Mouse (Mus musculus) E14TG2a.4 (cell line): ENCODE data around the gene Nxpe3.

Experiments
- CTCF ChIP-seq: conservative IDR thresholded peaks from 2 replicates; pipeline ENCODE4 v1.5.1; 2014; ENCODE audit warnings: low read length
- NANOG ChIP-seq: IDR thresholded peaks from 2 replicates; pipeline ENCODE4 v1.6.1; 2014; ENCODE audit warnings: borderline replicate concordance, low read length, mixed read lengths

DNA sequence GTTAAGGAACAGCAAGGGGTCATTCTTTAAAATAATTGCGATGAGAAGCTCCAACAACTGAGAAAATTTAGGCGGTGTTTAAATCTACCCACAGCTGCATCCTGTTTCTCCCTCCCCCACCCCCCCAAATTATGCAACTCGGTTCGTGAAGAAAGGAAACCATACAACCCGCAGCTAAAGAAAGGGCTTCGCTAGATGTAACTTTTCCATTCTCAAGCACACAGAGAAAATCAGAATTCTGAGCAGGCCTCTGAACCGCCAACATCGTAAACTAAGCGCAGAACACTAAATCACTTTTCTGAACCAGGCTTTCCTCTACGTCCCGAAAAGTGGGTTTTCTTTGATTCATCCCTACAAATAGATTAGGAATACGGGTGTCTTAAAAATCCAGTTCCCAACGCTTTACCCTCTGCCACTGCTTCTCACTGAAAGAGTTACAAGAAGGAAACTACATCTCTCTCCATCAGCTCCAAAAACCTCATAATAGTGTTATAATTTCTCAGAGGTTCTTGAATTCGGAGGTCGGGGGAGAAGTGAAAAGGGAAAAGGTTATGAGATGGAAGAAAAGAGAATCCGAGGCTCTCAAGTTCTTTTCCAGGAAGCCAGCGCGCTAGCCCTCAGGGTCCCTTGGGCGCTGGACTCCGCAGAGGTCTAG, 74.0 kb downstream of the Nxpe3 start:
- TF ChIP-seq CTCF, result no peak
- TF ChIP-seq NANOG, result no peak
